Mouse (Mus musculus): ENCODE results near the gene Myo18b.

DNA sequence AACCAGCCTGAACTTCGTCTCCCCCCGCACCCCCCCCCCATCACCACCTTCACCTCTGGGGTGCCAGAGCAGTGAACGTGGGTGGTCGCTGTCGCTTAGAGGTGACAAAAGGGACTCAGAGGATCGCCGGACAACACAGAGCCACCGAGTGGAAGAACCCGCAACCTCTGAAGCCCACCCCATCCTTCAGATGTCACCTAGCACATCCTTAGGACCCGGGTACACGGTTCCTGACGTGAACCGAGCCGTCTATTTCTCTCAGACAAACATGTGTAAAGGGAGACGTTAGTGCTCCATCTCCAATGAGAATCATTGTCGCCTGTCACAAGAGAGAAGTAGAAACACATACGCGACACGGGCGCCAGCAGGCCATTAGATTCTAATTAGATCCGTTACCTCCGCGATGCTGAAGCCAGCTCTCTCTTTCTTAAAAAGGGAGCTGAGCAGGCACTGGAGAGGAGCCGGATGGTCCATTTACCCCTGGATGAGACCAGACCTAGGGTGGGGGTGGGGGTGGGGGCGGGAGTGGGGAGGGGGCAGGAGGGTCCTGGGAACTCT lies 48.1 kb downstream of the Myo18b start:
- TF ChIP-seq POLR2A (IDR thresholded peaks at IDR 0.05; ENCODE audit: low read depth, low read length): no peak
- no peak for TF ChIP-seq CTCF (IDR thresholded peaks at IDR 0.05; ENCODE audit: extremely low read depth, insufficient read depth, insufficient read length, insufficient replicate concordance)

Data from spleen, adult 2 months (tissue).